Mouse (Mus musculus) lung, postnatal 0 days (tissue): ENCODE measurements around the gene Zfp772.
"Not testable (repeated sequence)": the region's sequence is repeated elsewhere in the genome, so short reads cannot be mapped to it uniquely, and the experiment has no call there.

Experiments
- CTCF ChIP-seq: IDR thresholded peaks from 2 replicates; pipeline ENCODE4 v1.5.1; 2016; ENCODE audit warnings: antibody characterized with exemption, mild to moderate bottlenecking
- EP300 ChIP-seq: IDR thresholded peaks from 2 replicates; pipeline ENCODE4 v1.6.1; 2016; ENCODE audit warnings: antibody characterized with exemption, mild to moderate bottlenecking, control low read depth

- TF ChIP-seq CTCF, EP300: not testable (repeated sequence)
These were observed 37.4 kb upstream of the Zfp772 start, which contains the start of gene Vmn2r29 for GRCm38 (mm10) chr7:7247228-7247627.
